Mouse (Mus musculus) adrenal gland, postnatal 14 days (tissue): ENCODE data around the gene Slc52a3. TPM values are rescaled to one million over a fixed set of nuclear protein-coding genes. Genes with fewer than 3 reads are reported as not detected.
"Not testable (repeated sequence)": the region's sequence is repeated elsewhere in the genome, so short reads cannot be mapped to it uniquely, and the experiment has no call there.

Source experiments
- DNase-seq: peaks from one replicate; pipeline ENCODE4 v3.0.0; 2021; ENCODE audit warnings: mixed read lengths
- total RNA-seq: library from RNA; stranded (reverse); gene quantifications from 2 replicates; pipeline ENCODE4 v1.2.3, GENCODE M21; 2021

Gene Slc52a3
- total RNA-seq, 1 experiment from 2014 or later = 1.6 TPM

DNA sequence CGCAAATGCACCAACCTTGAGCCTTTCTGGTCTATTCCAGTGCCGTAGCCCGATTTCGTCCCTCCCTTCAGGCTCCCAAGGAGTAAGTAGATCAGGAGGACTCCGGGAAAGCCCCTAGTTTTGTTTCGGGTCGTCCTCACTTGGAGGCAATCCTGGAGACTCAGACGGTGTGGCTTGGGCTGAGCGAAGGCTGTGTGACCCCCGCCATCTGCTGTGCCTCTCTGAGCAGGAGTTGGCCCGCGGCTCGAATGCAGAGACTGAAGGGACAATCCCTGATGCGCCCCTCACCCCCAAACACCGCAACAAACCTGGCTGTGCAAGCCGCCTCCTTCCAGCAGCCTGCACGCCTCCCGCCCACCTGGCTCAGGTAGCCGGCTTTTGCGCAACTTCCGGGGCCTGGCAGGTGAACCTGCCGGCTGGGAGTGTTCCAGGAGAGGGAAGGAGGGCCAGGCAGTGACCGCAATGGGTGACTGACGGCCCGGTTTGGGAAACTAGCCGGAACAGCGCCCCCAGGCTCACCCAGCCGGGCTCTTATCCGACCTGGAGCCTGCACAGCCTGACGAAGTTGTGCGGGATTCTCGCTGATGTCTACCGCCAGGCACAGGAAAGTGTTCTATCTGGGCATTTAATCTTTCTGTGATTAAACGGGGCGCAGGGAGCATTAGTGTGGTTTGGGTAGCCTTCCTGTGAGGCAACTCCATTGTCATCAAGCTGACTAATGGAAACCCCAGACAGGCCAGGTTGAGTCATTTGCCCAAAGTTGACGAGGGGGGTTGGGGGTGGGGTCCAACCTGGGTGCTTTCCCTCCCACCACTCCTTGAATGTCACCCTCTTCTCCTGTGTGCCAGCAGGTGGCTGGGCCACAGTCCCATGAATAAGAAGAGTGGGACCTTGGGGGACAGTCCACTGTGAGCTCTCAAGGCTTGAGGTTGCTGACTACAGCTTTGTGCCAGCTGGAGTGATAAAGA, 22.4 kb upstream of the Slc52a3 start:
- peak; percentile 66 for DNase-seq

DNA sequence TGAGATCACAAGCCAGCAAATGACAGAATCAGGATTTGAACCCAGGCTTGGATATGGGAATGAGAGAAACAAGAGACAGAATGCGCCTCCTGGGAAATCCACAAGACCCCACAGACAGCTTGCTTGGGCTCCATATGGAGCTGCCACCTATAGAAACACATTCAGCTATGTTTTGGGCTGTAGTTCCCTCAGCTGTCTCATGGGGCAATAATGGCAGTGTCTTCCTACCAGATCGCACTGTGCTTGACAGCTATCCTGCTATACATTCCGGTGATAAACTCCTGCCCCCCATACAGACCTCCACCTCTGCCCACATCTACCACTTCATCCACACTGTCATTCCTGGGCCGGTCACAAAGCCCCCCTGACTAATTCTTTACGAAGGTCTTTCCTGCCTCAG, 21.0 kb upstream of the Slc52a3 start:
- no peak for DNase-seq

DNA sequence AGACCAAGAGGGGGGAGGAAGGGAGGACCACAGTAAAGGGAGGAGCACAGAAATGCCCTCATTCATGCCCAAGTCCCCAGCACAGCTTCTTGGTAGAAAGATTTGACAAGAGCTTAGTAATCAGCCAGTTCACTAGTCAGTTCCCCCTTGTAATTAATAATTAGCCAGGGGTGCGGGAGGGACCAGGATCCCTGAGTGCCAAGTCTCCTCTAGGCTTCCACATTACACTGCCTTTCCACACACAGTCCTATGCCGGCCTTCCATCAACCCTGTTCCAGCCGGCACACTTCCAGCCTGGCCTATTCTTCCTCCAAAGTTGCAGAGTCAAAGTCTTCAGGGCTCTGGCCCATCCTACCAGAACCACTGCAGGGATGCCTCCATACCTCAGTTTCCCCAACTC, 20.2 kb upstream of the Slc52a3 start:
- no peak for DNase-seq

DNA sequence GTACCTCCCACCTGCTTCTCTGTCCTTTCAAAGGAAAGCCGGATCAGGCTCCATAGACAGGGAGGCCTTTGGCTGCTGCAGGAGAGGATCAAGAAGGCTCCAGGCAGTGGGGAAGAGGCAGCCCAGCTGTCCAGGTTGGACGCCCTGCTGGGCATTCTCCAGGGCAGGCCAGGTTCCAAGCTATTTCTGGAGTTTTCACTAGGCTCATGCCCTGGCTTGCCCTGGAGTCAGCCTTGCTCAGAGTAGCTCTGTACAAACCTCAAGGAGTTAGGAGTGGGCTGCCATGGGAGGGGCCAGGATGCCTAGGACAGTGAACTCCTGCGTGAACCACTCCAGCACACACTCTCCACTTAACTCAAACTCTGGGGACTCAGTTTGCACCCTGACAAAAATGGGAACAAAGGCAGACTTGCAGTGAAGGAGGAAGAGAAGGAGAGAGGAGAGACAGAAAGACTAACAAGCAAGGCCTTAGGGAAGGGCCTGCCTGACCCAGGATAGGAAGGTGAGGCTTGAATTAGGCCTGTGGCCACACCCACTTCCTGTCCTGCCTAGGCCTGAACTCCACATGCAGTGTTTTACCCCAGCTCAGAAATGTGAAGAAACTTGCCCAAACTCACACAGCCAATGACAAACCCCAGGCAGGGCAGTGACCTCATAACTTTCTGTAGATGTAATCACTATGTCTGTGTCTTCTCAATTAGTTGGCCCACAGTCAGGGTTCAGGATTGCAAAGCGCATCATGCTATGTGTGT, 18.4 kb upstream of the Slc52a3 start:
- DNase-seq = no peak

DNA sequence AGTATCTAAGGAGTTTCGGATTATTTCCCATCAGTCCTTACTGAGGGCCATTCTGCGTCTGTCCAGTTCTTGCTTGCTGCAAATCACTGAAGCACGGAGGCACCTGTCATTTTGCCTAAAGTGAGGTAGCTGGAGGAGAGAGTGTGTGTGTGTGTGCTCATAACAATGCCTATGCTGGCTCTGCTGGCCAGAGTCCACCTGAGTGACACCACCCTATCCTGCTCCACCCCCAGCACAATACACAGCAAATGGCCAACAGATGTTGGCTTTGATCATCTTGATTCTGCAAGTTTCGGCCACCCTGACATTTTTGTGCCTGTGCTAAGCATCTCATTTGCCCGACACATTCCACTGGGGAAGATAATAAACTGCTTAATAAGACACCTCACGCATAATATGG, 17.8 kb upstream of the Slc52a3 start:
- no peak for DNase-seq

DNA sequence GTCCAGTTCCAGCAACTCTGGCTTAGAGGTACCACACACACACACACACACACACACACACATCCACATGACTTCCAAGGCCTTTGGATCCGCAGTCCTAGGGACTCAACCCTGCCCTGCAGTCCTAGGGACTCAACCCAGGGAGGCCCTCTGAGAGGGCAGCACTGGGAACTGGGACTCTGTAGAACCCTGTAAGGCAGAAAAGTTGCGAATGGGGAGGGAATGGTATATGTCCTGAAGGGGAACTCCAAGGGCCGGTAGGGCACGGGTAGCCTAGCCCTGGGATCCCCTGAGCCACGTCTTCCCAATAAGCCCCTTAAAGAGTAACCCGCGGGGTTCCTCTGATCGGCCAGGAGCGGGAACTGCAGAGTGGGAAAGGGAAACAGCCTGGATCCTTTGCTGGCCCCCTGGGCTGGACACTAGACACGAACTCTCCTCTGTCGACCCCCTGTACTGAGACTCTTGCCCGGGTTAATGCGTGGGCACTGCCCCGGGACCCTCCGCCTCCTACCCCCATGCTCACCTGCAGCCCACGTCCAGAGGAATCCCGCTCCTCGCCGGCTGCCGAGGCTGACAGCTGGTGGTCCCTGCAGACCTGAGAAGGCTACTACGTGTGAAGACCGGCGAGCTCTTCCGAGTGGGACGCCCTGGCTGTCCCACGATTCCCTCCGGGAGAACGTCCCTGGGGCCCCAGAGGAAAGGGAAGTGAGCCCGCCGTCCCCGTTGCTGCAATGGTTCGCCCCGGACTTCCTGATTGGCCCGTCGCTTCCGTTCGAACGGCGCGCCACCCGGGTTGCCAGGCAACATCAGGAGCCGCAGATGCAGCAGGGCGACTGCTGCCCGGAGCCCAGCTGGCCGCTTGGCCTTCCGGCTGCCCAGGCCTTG, 16.6 kb upstream of the Slc52a3 start, which contains the start of gene Fam110a:
Fam110a (minus strand) TSS at position 750 of the 885 bp plus-strand sequence.
- DNase-seq = peak; percentile 98

DNA sequence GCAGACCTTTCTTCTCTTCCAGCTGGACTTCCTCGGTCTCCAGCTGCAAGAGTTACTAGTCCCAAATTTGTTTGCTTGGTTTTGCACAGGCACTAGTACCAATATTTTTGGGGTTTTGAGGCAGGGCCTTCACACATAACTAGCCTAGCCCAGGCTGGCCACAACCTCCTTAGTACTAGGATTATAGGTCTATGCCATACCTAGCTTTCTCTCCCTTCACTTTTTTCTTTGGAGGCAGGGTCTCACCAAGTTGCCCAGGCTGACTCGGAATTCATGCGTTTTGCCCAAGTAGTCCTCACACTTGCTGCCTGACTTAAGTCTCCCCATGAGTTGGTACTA, 16.0 kb upstream of the Slc52a3 start:
- no peak for DNase-seq

DNA sequence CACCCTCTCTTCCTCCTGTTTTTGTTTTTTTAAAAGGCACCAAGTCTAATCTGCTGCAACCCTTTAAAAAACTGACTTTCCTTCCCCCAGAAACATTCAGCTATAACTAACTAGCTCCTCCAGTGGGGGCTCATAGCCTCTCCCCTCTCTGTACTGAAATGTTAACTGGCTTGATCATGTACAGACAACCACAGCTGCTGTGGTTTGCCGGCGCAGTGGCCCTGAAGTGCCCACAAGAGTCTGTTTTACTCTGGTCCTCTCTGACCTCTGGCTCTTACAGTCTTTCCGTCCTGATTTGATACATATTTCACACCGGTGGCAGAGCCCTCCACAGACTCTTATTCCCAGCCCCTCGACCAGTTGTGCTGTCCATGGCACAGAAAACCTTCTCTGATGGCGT, 15.0 kb upstream of the Slc52a3 start:
- no peak for DNase-seq

DNA sequence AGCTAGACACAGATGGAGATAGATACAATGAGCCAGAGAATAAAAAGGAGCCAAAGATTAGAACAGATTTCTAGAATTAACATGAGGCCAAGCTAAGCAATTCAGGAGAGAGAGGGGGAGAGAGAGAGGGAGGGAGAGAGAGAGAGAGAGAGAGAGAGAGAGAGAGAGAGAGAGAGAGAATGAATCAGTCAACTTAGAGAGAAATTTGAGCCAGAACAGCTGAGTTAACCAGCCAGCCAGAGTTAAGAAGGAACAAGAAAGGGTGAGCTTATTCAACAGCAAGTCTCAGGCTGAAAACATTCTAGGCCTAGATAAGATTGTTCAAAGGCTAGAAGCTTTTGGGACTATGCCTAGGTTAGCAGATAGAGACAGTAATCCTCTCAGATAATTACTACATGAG, 13.8 kb upstream of the Slc52a3 start:
- no peak for DNase-seq

DNA sequence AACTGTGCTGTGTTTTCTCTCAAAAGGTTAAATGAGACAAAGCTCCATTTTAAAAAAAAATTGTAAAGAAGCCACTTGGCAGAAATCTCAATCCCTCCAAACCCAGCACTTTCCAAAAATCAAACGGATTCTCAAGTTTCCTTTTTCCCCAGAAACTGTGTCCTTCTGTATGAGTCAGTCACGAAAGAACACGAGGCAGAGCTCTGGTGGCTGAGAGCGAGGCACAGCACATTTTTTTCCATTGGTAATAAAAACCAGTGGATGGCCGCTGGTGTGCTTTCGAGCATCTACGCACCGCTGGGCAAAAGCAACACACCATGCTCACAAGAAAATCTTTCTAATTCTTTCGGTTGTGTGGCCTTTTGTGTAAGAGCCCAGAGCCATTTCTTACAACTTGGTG, 12.3 kb upstream of the Slc52a3 start:
- no peak for DNase-seq

DNA sequence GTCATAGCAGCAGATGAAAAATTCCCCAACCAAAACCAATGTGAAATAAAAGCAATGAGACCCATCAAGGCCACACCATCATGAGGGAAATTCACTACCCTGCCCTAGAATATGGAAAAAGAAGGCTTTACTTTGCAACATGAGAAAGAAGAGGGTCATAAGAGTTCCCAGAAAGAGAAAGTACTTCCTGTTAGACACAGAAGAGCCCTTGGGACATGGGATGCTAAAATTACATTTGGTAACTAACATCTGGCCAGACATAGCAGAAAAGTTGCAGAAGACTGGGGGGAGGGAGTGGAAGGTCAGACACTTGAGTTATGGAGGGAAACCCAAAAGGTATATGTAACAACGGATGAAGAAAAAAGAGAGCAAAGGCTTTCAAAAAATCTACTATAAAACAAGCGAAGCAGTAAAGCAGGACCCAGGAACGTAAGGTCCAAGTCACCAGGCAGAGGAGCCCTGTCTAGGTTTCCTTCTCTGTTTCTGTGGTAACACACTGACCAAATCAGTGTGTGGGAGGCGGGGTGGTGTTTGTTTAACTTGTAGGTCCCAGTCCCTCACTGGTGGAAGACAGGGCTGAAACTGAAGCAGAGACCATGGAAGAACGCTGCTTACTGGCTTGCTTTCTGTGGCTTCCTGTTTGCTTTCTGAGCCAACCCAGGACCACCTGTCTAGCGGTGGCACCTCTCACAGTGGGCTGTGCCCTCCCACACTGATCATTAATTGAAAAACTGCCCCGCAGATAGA, 10.7 kb upstream of the Slc52a3 start:
- no peak for DNase-seq

DNA sequence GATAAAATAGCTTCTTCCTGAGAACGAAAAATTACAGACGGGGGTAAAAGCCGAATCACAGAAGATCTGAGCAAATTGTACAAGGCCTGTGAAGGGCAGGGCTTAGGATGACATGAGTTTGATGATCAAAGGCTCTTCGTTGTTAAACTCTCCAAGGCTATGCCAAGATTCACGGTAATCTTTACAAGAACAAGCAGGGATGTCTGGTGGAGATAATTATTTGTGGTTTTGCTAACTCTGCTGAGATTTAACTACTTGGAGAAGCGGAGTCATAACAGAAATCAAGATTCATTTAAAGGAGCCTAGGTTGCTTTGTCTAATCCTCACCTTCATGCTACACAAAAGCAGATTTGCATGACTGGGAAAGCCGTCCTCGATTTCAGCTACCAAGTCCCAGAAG, 9.4 kb upstream of the Slc52a3 start:
- no peak for DNase-seq

DNA sequence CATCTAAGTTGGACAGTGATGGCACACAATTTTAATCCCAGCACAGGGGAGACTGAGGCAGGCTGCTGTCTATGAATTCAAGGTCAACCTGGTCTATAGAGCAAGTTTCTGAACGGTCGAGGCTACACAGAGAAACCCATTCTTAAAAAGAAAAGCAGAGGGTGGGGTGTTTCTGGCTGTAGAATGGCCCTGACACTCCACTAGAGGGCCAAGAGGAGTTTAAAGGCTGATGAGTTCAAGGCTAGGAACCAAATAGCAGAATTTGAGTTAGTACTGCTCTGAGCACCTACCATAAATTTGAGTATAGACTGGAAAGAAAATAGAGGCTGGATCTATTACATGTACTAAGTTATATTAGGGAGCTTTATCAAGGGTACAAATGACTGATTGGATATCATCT, 7.3 kb upstream of the Slc52a3 start:
- no peak for DNase-seq

DNA sequence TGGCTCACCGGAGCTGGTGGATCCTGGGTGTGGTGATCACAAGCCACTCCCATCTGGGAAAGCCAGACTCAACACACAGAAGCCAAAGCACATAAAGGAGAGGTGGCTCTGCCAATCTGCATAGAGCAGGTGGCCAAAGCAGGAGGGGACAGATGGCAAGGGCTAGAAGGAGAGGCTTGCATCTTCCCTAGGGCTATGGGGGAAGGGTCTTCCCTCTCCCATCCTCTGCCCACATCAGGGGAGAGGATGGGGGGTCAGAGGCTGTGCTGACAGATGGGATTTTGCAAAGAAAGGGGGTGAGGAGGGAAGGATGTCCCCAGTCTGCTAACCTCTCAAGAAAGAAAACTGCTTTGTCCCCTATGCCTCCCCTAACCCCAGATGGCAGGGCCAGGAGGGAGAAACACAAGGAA, 5.3 kb upstream of the Slc52a3 start:
- DNase-seq = no peak

DNA sequence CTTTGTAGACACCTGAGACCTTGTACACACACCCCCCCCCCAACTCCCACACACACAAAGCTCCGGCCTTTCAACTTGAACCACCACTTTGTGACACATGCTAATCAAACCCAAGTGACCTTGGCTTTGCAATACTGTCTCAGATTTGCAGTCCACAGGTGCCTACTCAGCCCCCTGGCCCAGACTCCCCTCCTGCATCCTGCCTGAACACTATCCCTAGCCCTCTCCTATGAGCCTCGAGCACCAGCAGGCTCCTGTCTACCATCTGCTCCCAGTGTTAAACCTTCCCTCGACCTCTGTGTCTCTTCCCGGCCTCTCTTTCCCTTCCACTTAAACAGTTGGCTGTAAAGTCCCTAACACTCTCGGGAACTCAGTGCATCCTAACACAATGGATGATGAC, 4.9 kb upstream of the Slc52a3 start:
- DNase-seq = no peak

DNA sequence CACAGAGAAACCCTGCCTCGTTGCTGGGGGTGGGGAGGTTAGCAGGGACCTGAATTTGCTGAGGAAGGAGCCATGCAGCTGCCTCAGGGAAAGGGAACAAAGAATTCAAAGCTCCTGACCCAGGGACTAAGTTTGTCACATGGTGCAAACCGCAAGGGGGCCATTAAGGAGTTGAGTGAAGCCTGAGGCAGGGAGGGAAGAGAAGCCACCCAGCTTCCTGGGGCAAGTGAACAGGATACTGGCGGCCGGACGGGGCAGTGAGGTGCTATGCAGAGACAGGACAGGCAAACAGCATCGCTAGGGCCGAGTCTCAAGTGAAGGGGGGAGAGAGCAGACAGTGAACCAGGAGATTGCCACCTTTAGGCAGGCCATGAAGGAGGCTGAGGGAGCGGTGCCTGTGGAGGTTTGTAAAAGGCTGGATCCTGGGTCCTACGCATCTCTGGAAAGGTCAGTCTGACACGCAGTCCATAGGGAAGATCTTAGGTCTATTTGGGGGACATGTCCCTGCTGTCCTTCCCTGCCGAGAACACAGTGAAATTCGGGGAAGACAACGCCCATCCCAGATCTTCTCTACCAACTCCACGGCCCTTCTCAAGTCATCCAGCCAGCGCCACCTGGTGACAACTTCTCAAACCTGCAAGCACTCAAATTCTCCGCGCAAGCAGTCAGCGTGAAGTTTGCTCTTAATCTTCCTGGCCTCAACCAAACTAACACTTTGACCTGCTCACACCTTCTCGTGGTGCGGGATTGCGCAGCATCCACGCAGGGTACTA, 1.8 kb upstream of the Slc52a3 start:
- DNase-seq = peak; percentile 83

DNA sequence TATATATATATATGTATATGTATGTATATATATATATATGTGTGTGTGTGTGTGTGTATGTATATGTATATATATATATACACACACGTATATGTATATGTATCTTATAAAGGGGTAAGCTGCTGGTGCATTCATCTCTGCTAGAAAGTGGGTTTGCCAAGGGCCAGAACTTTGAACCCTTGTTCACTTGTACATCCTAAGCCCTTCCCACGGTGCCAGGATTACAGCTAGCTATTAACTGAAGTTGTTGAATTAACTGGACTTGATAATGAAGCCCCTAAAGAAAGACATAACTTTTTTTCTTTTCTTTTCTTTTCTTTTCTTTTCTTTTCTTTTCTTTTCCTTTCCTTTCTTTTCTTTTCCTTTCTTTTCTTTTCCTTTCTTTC, 872 bp downstream of the Slc52a3 start:
- DNase-seq = not testable (repeated sequence)

DNA sequence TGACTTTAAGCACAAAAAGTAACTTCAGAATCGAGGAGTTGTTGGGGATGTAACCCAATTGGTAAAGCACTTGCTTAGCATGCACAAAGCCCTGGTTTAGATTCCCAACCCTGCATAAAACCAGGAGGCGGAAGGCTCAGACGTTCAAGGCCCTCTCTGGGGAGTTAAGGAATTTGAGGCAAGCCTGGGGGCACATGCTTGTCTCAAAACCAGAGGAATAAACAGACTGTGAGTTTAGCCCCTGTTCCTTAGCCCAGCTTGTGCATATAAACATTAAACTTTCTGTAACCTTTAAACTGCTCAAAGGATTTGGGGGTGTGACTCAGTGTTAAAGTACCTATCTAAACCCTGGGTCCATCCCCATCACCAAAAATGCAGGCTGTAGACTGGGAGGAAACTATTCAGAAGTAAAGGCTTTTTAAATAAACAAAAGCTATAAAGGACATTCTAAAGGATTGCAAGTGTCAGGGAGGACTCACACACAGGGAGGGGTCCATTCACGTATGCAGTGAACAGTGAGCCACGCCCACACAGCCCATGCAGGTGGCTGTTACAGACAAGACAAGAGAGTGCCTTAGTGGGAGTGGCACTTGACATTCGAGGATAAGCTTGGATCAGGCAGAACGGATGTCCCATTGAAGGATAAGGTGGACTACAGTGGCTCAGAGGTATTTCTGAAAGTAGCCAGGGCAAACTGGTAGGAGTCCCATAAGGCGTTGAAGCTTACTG, 1.6 kb downstream of the Slc52a3 start:
- no peak for DNase-seq

DNA sequence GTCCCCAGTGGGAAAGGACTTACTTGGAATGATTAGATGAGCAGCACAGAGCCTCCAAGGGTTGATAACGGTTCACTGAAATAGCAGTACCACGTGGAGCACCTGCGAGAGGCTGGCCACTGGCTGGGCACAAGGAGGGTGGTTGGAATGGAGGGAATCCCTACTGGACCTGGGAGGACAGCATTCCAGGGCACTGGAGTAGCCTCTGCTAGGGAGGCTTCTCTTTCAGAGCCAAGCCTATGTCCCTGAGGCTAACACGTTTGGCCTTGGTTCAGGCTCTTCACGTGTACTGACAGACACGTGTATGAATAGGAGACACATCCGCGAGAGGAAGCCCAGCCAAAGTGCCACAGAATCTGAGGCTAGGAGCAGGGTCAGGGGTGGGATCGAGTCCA, 2.2 kb downstream of the Slc52a3 start:
- DNase-seq = peak; percentile 70

DNA sequence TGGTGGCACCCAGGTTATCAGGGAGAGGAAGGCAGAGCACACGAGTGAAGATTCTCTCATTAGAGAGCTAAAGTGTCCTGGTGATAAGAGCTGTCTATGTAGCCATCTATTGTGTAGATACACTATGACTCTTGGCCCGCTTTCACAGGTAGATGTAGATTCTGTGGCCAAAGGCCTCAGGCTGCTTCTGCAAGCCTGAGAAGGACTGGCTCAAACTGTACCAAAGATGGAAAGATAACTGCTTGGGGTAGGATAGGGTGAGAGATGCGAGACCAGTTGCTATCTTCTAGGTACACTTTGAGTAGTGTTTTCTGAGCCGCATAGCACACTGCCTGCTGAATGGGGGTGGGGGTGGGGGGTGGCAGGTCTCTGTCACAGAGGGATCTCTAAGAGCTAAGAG, 2.6 kb downstream of the Slc52a3 start:
- DNase-seq = no peak
